Mouse (Mus musculus) limb, embryonic 14.5 days (tissue): ENCODE measurements around the gene Jup. TPM values are rescaled to one million over a fixed set of nuclear protein-coding genes. Genes with fewer than 3 reads are reported as not detected.

Experiments used
- ATAC-seq: fragments of 200-750 bp; cut with Nextera tagmentation; 2 replicates; pipeline ENCODE4 v1.8.0; 2017; ENCODE audit warnings: low read depth, moderate number of reproducible peaks, moderate TSS enrichment; ENCODE audit not compliant: low FRiP score
- DNase-seq: peaks from one replicate; pipeline ENCODE4 v3.0.0-alpha.2; 2015; ENCODE audit warnings: low spot score
- H3K27ac ChIP-seq: fragments of 300-500 bp; sonication (generic); replicated peaks from 2 replicates; pipeline ENCODE4 v1.5.1; 2014; ENCODE audit warnings: low read depth, mild to moderate bottlenecking, low read length, moderate library complexity, mixed read lengths
- H3K27me3 ChIP-seq: fragments of 300-500 bp; sonication (generic); 2 replicates; pipeline ENCODE4 v1.6.1; 2014; ENCODE audit warnings: low read length, mixed read lengths; ENCODE audit not compliant: control insufficient read depth, insufficient read depth
- H3K36me3 ChIP-seq: fragments of 300-500 bp; sonication (generic); 2 replicates; pipeline ENCODE4 v1.6.1; 2014; ENCODE audit warnings: mild to moderate bottlenecking, low read length, moderate library complexity, mixed read lengths; ENCODE audit not compliant: control insufficient read depth, insufficient read depth
- H3K4me1 ChIP-seq: fragments of 300-500 bp; sonication (generic); 2 replicates; pipeline ENCODE4 v1.6.1; 2014; ENCODE audit warnings: antibody characterized with exemption, low read length, mixed read lengths; ENCODE audit not compliant: control insufficient read depth, insufficient read depth
- H3K4me2 ChIP-seq: fragments of 300-500 bp; sonication (generic); replicated peaks from 2 replicates; pipeline ENCODE4 v1.6.1; 2014; ENCODE audit warnings: low read depth, mild to moderate bottlenecking, low read length, moderate library complexity; ENCODE audit not compliant: severe bottlenecking
- H3K4me3 ChIP-seq: fragments of 300-500 bp; sonication (generic); replicated peaks from 2 replicates; pipeline ENCODE4 v1.5.1; 2014; ENCODE audit warnings: low read length
- H3K9ac ChIP-seq: fragments of 300-500 bp; sonication (generic); 2 replicates; pipeline ENCODE4 v1.6.1; 2014; ENCODE audit warnings: mild to moderate bottlenecking, low read depth, low read length, moderate library complexity; ENCODE audit not compliant: severe bottlenecking
- H3K9me3 ChIP-seq: fragments of 300-500 bp; sonication (generic); 2 replicates; pipeline ENCODE4 v1.6.1; 2016; ENCODE audit warnings: low read length; ENCODE audit not compliant: control insufficient read depth
- POLR2A ChIP-seq: fragments of 200-500 bp; IDR thresholded peaks from 2 replicates; pipeline ENCODE4 v1.8.0; 2012; ENCODE audit warnings: inconsistent platforms, mild to moderate bottlenecking, moderate library complexity, borderline replicate concordance; ENCODE audit not compliant: insufficient read depth, insufficient read length; ENCODE audit errors: extremely low read depth
- WGBS: fragments of 180-500 bp; shearing (Covaris S2); extraction: QIAGEN DNeasy Blood & Tissue Kit; methylation state at CpG from one replicate; pipeline ENCODE4 v1.1.7; 2014; 5-methylcytosine and 5-hydroxymethylcytosine counted together
- polyA plus RNA-seq, 2 experiments: library from polyadenylated mRNA; depleted of rRNA in 1 of 2; stranded (reverse) in 1 of 2; unstranded in 1 of 2; fragments of >200 nt; fragmentation: Nextera tagmentation in 1 of 2; extraction: Ambion mirVana in 1 of 2; gene quantifications; 2 replicates each; pipeline versions ENCODE4 v1.2.1 to v1.2.3; 2012 to 2014

Gene Jup
- polyA plus RNA-seq, 2 experiments: 111 to 159 TPM

- Histone ChIP-seq H3K9me3 (no peaks in the 10 kb centered on the region), H3K4me2 (no peak overlapping the region), H3K27ac (no peak overlapping the region), H3K4me3 (no peak overlapping the region), H3K27me3 (no peaks in the 10 kb centered on the region), H3K4me1 (peaks cover 11% of the 10 kb centered on the region), H3K9ac (no peak overlapping the region), H3K36me3 (no peaks in the 10 kb centered on the region)
- ATAC-seq (no peak), DNase-seq (no peak)
- WGBS: 66% methylated on average over 6 of the region's 6 CpGs
- TF ChIP-seq POLR2A: no peak
Measured at GRCm38 (mm10) chr11:100400842-100401241, 3.3 kb upstream of the Jup start.

- H3K27ac ChIP-seq: no peak overlapping the region
- H3K27me3 ChIP-seq: no peaks in the 10 kb centered on the region
- no peak for TF ChIP-seq POLR2A
- H3K4me2 ChIP-seq: no peak overlapping the region
- no peaks in the 10 kb centered on the region for H3K9me3 ChIP-seq
- no peak overlapping the region for H3K9ac ChIP-seq
- peaks cover 19% of the 10 kb centered on the region for H3K4me1 ChIP-seq
- 69% methylated on average over 12 of the region's 12 CpGs for WGBS
- ATAC-seq: no peak
- no peaks in the 10 kb centered on the region for H3K36me3 ChIP-seq
- no peak overlapping the region for H3K4me3 ChIP-seq
- no peak for DNase-seq
Measured at GRCm38 (mm10) chr11:100399727-100400538, 2.4 kb upstream of the Jup start.

GRCm38 (mm10) chr11:100399320-100399719, 1.8 kb upstream of the Jup start:
- no peaks in the 10 kb centered on the region for H3K9me3 ChIP-seq
- H3K4me3 ChIP-seq: no peak overlapping the region
- DNase-seq: no peak
- peaks cover 19% of the 10 kb centered on the region for H3K4me1 ChIP-seq
- no peak overlapping the region for H3K4me2 ChIP-seq
- H3K27ac ChIP-seq: no peak overlapping the region
- H3K36me3 ChIP-seq: peaks cover 3% of the 10 kb centered on the region; the same call in 1 of the 2 replicates
- 65% methylated on average over 9 of the region's 9 CpGs for WGBS
- TF ChIP-seq POLR2A: no peak
- ATAC-seq: no peak
- H3K27me3 ChIP-seq: no peaks in the 10 kb centered on the region
- H3K9ac ChIP-seq: no peak overlapping the region

GRCm38 (mm10) chr11:100398517-100398916, 954 bp upstream of the Jup start:
- TF ChIP-seq POLR2A: no peak
- Histone ChIP-seq H3K36me3 (peaks cover 3% of the 10 kb centered on the region; the same call in 1 of the 2 replicates), H3K9ac (no peak overlapping the region), H3K9me3 (no peaks in the 10 kb centered on the region), H3K27me3 (no peaks in the 10 kb centered on the region), H3K4me1 (peaks cover 19% of the 10 kb centered on the region), H3K4me2 (no peak overlapping the region), H3K27ac (no peak overlapping the region), H3K4me3 (no peak overlapping the region)
- no peak for DNase-seq
- ATAC-seq: no peak
- WGBS: 92% methylated on average over 7 of the region's 7 CpGs

DNA sequence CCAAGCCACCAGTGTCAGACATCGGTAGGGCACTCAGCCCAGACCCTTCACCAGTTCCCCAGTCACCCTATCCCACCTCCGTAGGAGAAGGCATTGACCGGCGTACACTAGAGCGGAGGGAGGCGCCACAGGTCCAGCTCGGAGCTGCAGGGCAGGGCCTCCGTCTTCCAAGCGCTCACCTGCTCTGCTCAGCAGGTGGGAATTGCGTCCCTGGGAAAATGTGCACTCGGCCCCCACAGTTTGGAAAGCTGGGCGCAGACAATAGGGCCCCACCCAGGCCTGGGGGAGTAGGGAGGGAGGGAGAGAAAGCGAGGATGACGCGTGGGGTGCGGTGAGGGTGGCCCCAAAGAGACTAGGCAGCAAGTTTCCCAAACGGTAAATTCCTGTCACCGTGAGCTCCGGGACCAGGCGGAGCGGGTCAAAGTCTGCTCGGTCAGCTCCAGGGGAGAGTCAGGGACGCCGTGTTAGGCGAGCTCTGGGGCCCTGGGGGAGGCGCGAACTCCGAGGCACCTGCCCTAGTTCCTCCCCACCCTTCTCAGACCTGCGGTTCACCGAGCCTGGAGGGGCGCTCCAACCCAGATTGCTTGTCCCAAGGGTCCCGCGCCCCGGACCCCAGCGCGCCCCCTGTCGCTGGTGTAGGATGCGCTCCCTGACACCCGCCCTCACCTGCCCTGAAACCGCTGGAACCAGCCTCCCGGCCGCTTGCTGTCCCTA, 520 bp downstream of the Jup start:
- TF ChIP-seq POLR2A: no peak
- ATAC-seq (peak; percentile 28; the same call in 1 of the 2 replicates), DNase-seq (no peak)
- H3K4me1 ChIP-seq: peaks cover 19% of the 10 kb centered on the region
- H3K27ac ChIP-seq: peak overlapping the region; percentile 46
- no peaks in the 10 kb centered on the region for H3K27me3 ChIP-seq
- H3K4me3 ChIP-seq: peak overlapping the region; percentile 70
- peaks cover 3% of the 10 kb centered on the region; the same call in 1 of the 2 replicates for H3K36me3 ChIP-seq
- peak overlapping the region; percentile 72 for H3K9ac ChIP-seq
- H3K4me2 ChIP-seq: peak overlapping the region; percentile 80
- WGBS: 3% methylated on average over 21 of the region's 42 CpGs
- no peaks in the 10 kb centered on the region for H3K9me3 ChIP-seq
